Mouse (Mus musculus) hindbrain, embryonic 12.5 days (tissue): Measurements from ENCODE around the gene 4930455H04Rik. TPM values are rescaled to one million over a fixed set of nuclear protein-coding genes. Genes with fewer than 3 reads are reported as not detected.
A peak's percentile ranks its signal among the peaks of the same experiment; 100 is the strongest.

Experiments used
- ATAC-seq: fragments of 200-750 bp; cut with Nextera tagmentation; 2 replicates; pipeline ENCODE4 v1.8.0; 2017; ENCODE audit warnings: moderate TSS enrichment; ENCODE audit not compliant: low FRiP score
- H3K27ac ChIP-seq: fragments of 300-500 bp; sonication (generic); 2 replicates; pipeline ENCODE4 v1.5.1; 2016; ENCODE audit warnings: mild to moderate bottlenecking
- H3K27me3 ChIP-seq: fragments of 300-500 bp; sonication (generic); 2 replicates; pipeline ENCODE4 v1.6.1; 2016; ENCODE audit warnings: mild to moderate bottlenecking
- H3K36me3 ChIP-seq: fragments of 300-500 bp; sonication (generic); 2 replicates; pipeline ENCODE4 v1.6.1; 2016; ENCODE audit warnings: mild to moderate bottlenecking
- H3K4me1 ChIP-seq: fragments of 300-500 bp; sonication (generic); 2 replicates; pipeline ENCODE4 v1.6.1; 2016
- H3K4me2 ChIP-seq: fragments of 300-500 bp; sonication (generic); replicated peaks from 2 replicates; pipeline ENCODE4 v1.6.1; 2016; ENCODE audit warnings: mild to moderate bottlenecking
- H3K4me3 ChIP-seq: fragments of 300-500 bp; sonication (generic); 2 replicates; pipeline ENCODE4 v1.5.1; 2016; ENCODE audit warnings: mild to moderate bottlenecking
- H3K9ac ChIP-seq: fragments of 300-500 bp; sonication (generic); 2 replicates; pipeline ENCODE4 v1.6.1; 2016; ENCODE audit warnings: mild to moderate bottlenecking, moderate library complexity
- H3K9me3 ChIP-seq: fragments of 300-500 bp; sonication (generic); replicated peaks from 2 replicates; pipeline ENCODE4 v1.6.1; 2016; ENCODE audit warnings: mild to moderate bottlenecking
- WGBS: fragments of 180-500 bp; shearing (Covaris S2); methylation state at CpG from one replicate; pipeline ENCODE4 v1.1.7; 2016; 5-methylcytosine and 5-hydroxymethylcytosine counted together
- polyA plus RNA-seq: library from polyadenylated mRNA; unstranded; fragments of >200 nt; fragmentation: Nextera tagmentation; extraction: Ambion mirVana; gene quantifications from 2 replicates; pipeline ENCODE4 v1.2.1, GENCODE M21; 2016

Gene 4930455H04Rik
- polyA plus RNA-seq, 1 experiment from 2014 or later: not detected

- no peaks in the 10 kb centered on the region for H3K9me3 ChIP-seq
- ATAC-seq: no peak
Observed at GRCm38 (mm10) chr3:116951489-116951888, 16.6 kb upstream of the 4930455H04Rik start.

DNA sequence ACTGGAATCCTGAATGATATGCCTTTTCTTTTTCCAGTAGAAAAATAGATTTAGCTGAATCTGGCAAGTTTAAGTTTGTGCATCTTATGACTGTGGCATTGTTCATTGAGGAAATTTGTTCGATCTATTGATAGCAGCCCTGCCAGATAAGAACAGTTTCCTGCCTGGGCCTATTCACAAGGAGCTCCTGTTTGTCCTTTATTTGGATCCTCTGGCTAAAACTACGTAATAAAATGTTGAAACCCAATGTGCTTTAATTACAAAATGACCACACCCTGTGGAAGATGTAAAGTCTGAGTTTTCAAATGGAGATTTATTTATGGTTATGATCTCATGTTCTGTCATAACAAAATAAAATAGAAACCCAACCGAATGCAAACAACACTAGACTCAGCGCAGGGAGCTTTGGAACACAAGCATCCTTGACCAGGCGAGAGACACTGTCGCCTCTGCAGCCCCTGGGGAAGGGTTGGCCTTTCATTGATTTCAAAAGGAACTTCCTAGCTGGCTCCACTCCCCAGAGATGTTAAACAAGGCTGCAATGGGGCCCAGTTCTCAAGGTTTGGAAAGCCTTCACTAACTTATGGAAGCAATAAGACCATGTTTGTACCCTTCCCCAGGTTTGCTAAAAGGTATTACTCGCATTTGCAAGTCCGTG, 15.7 kb upstream of the 4930455H04Rik start:
- Histone ChIP-seq H3K36me3 (no peaks in the 10 kb centered on the region), H3K9me3 (no peaks in the 10 kb centered on the region), H3K4me3 (no peak overlapping the region), H3K27me3 (no peaks in the 10 kb centered on the region), H3K9ac (no peak overlapping the region), H3K27ac (no peak overlapping the region), H3K4me2 (no peak overlapping the region), H3K4me1 (no peaks in the 10 kb centered on the region)
- ATAC-seq: no peak
- 78% methylated on average over 8 of the region's 8 CpGs for WGBS

More at GRCm38 (mm10) chr3:116951489-116951888, 16.6 kb upstream of the 4930455H04Rik start:
- no peaks in the 10 kb centered on the region for H3K27me3 ChIP-seq
- no peak overlapping the region for H3K27ac ChIP-seq
- 87% methylated on average over 3 of the region's 3 CpGs for WGBS
- no peak overlapping the region for H3K4me3 ChIP-seq
- H3K36me3 ChIP-seq: no peaks in the 10 kb centered on the region
- H3K9ac ChIP-seq: no peak overlapping the region
- no peak overlapping the region for H3K4me2 ChIP-seq
- H3K4me1 ChIP-seq: no peaks in the 10 kb centered on the region

DNA sequence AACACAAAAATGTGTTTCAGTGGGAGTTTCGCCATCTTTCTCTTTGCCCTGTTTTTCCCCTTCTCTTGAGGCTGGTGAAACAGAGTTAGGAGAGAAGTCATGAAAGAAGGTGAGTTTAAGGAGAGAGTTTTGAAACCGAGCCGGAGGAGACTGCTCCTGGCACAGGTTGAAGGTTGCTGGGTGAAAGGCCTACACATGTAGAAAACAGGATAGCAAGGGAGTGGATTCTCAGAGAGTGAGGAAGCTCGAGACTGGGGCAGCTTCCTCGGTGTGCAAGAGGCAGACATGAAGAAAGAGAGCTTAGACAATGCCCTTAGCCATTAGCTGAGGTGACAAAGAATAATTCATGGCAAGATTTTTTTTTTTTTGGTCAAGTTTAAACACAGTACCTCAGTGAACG, 14.7 kb upstream of the 4930455H04Rik start:
- WGBS: 88% methylated on average over 6 of the region's 6 CpGs
- Histone ChIP-seq H3K36me3 (no peaks in the 10 kb centered on the region), H3K9ac (no peak overlapping the region), H3K27me3 (no peaks in the 10 kb centered on the region), H3K27ac (no peak overlapping the region), H3K4me2 (no peak overlapping the region), H3K4me3 (no peak overlapping the region), H3K4me1 (no peaks in the 10 kb centered on the region), H3K9me3 (no peaks in the 10 kb centered on the region)
- ATAC-seq: no peak

- Histone ChIP-seq H3K4me2 (no peak overlapping the region), H3K9ac (no peak overlapping the region), H3K27me3 (no peaks in the 10 kb centered on the region), H3K9me3 (no peaks in the 10 kb centered on the region), H3K4me3 (no peak overlapping the region), H3K36me3 (no peaks in the 10 kb centered on the region), H3K27ac (no peak overlapping the region), H3K4me1 (no peaks in the 10 kb centered on the region)
- no peak for ATAC-seq
- WGBS: 75% methylated on average over 6 of the region's 6 CpGs
Observed at GRCm38 (mm10) chr3:116955061-116955460, 13.0 kb upstream of the 4930455H04Rik start.

DNA sequence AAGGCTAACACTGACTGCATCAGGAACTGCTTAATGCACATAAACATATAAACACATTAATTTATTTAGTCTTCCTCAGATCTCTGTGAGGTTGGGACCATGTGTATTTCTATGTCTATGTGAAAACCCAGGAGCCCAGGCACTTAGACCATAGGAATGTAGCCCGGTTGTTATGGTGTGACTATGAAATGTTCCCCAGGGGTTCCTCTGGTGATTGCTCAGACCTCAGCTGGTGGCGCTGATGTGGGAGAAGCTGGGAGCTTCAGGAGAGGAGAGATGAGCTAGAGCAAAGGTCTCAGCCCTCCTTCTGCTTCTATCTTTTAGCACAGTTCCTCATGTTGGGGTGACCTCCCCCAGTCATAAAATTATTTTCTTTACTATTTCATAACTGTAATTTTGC, 7.7 kb upstream of the 4930455H04Rik start:
- Histone ChIP-seq H3K4me2 (no peak overlapping the region), H3K27ac (no peak overlapping the region), H3K36me3 (no peaks in the 10 kb centered on the region), H3K4me1 (no peaks in the 10 kb centered on the region), H3K9me3 (no peaks in the 10 kb centered on the region), H3K9ac (no peak overlapping the region), H3K4me3 (no peak overlapping the region), H3K27me3 (no peaks in the 10 kb centered on the region)
- no peak for ATAC-seq
- 82% methylated on average over 2 of the region's 2 CpGs for WGBS

DNA sequence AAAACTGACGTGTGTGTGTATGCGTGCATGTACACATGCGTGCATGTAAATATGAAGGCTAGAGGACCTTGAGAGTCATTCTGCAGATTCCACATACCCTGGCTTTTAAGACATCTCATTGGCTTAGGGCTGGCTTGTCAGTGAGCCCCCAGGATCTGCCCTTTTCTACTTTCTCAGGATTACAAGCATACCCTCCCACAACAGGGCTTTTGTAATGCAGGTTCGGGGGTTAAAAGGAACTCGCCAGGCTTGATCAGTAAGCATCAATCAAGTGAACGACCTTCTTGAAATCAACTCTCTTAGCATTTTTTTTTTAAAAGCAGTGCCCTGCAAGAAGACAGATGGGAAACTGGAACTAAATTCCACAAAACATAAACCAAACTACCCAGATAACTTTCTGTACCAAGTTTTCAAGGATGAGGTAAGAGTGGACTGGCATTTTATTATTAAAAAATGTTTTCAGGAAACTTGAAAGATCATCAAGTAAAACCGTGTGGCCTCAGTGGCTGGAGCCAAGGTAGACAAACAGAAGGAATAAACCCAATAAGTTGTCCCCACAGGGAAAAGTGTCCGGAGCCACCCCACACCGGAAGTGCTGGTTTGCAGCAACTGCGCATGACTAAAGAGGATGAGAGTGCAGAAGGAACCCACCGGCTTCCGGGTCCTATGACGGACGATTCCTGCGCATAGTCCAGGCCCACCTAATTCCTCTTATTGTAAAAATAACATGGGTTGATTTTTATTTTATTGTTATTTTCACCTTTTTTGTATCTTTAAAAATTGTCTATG, 6.5 kb upstream of the 4930455H04Rik start:
- H3K27me3 ChIP-seq: no peaks in the 10 kb centered on the region
- H3K9me3 ChIP-seq: no peaks in the 10 kb centered on the region
- H3K27ac ChIP-seq: no peak overlapping the region
- whole genome bisulfite sequencing: 66% methylated on average over 15 of the region's 15 CpGs
- no peak for ATAC-seq
- no peak overlapping the region for H3K4me3 ChIP-seq
- no peaks in the 10 kb centered on the region for H3K36me3 ChIP-seq
- no peak overlapping the region for H3K4me2 ChIP-seq
- no peak overlapping the region for H3K9ac ChIP-seq
- H3K4me1 ChIP-seq: no peaks in the 10 kb centered on the region

- H3K27me3 ChIP-seq: no peaks in the 10 kb centered on the region
- no peak for ATAC-seq
- no peaks in the 10 kb centered on the region for H3K36me3 ChIP-seq
- peaks cover 2% of the 10 kb centered on the region for H3K4me1 ChIP-seq
- no peak overlapping the region for H3K27ac ChIP-seq
- H3K9me3 ChIP-seq: no peaks in the 10 kb centered on the region
- WGBS: 70% methylated on average over 4 of the region's 4 CpGs
- H3K9ac ChIP-seq: no peak overlapping the region
- H3K4me2 ChIP-seq: no peak overlapping the region
- no peak overlapping the region for H3K4me3 ChIP-seq
Observed at GRCm38 (mm10) chr3:116963213-116963612, 4.9 kb upstream of the 4930455H04Rik start.

GRCm38 (mm10) chr3:116964426-116964825, 3.6 kb upstream of the 4930455H04Rik start:
- no peak for ATAC-seq
- Histone ChIP-seq H3K4me2 (no peak overlapping the region), H3K9me3 (no peaks in the 10 kb centered on the region), H3K4me1 (peaks cover 13% of the 10 kb centered on the region), H3K4me3 (no peak overlapping the region), H3K27me3 (no peaks in the 10 kb centered on the region), H3K9ac (no peak overlapping the region), H3K27ac (no peak overlapping the region), H3K36me3 (no peaks in the 10 kb centered on the region)
- WGBS: 88% methylated on average over 9 of the region's 9 CpGs

- H3K27ac ChIP-seq: no peak overlapping the region
- H3K36me3 ChIP-seq: no peaks in the 10 kb centered on the region
- H3K4me1 ChIP-seq: peaks cover 17% of the 10 kb centered on the region
- H3K27me3 ChIP-seq: no peaks in the 10 kb centered on the region
- no peak overlapping the region for H3K4me2 ChIP-seq
- H3K4me3 ChIP-seq: no peak overlapping the region
- H3K9me3 ChIP-seq: no peaks in the 10 kb centered on the region
- WGBS: 19% methylated on average over 4 of the region's 4 CpGs
- ATAC-seq: peak; percentile 60
- no peak overlapping the region for H3K9ac ChIP-seq
Observed at GRCm38 (mm10) chr3:116966225-116966624, 1.8 kb upstream of the 4930455H04Rik start.

GRCm38 (mm10) chr3:116966800-116967199, 1.3 kb upstream of the 4930455H04Rik start:
- H3K27ac ChIP-seq: no peak overlapping the region
- no peak overlapping the region for H3K4me3 ChIP-seq
- no peaks in the 10 kb centered on the region for H3K9me3 ChIP-seq
- H3K4me1 ChIP-seq: peaks cover 17% of the 10 kb centered on the region
- H3K36me3 ChIP-seq: no peaks in the 10 kb centered on the region
- H3K9ac ChIP-seq: no peak overlapping the region
- H3K27me3 ChIP-seq: no peaks in the 10 kb centered on the region
- no peak for ATAC-seq
- WGBS: 59% methylated on average over 6 of the region's 6 CpGs
- H3K4me2 ChIP-seq: peak overlapping the region; percentile 15; the same call in 1 of the 2 replicates

GRCm38 (mm10) chr3:116967436-116967835, 631 bp upstream of the 4930455H04Rik start:
- Histone ChIP-seq H3K4me1 (peaks cover 17% of the 10 kb centered on the region), H3K36me3 (no peaks in the 10 kb centered on the region), H3K27ac (no peak overlapping the region), H3K9me3 (no peaks in the 10 kb centered on the region), H3K4me3 (no peak overlapping the region), H3K9ac (no peak overlapping the region), H3K27me3 (no peaks in the 10 kb centered on the region), H3K4me2 (no peak overlapping the region)
- 87% methylated on average over 6 of the region's 6 CpGs for WGBS
- no peak for ATAC-seq

GRCm38 (mm10) chr3:116968540-116968997, 502 bp downstream of the 4930455H04Rik start, which contains the start of gene Palmd:
Gene Palmd (minus strand): TSS chr3:116968987.
- 11% methylated on average over 17 of the region's 17 CpGs for WGBS
- peak within 1 kb of the TSS; percentile 62 for H3K4me2 ChIP-seq
- no peaks in the 10 kb centered on the region for H3K9me3 ChIP-seq
- H3K27ac ChIP-seq: peak within 1 kb of the TSS; percentile 62
- H3K4me1 ChIP-seq: peaks cover 17% of the 10 kb centered on the region
- H3K36me3 ChIP-seq: no peaks in the 10 kb centered on the region
- no peaks in the 10 kb centered on the region for H3K27me3 ChIP-seq
- H3K4me3 ChIP-seq: peak within 1 kb of the TSS; percentile 34
- ATAC-seq: peak; percentile 90
- H3K9ac ChIP-seq: peak within 1 kb of the TSS; percentile 57
